9 mouse cellular contexts compared by ENCODE assay signal in genomic region chr3:97394289-97394688, GRCm38 (mm10). TPM values are rescaled to one million over a fixed set of nuclear protein-coding genes. Genes with fewer than 3 reads are reported as not detected.
A peak's percentile ranks its signal among the peaks of the same experiment; 100 is the strongest.
DNase-seq lines count a peak whose midpoint lies in the region; ATAC-seq and TF ChIP-seq lines count a peak whose summit lies in the region.
"Had no signal": no experiment of that assay in that cellular context is flagged by ENCODE, and none has a peak within 500 bp of the region (broad histone marks: within the 10 kb centered on the region; RNA-seq: fewer than 3 reads in every experiment).

No protein-coding gene starts in this region.

- no peaks in the 10 kb centered on the region for H3K36me3 ChIP-seq in heart, adult 2 months (ENCODE audit: control insufficient read depth, insufficient read depth, low read length)
- no peaks in the 10 kb centered on the region for H3K36me3 ChIP-seq in heart, embryonic 11.5 days (ENCODE audit: control insufficient read depth, insufficient read depth, low read length)
- H3K36me3 ChIP-seq: liver, embryonic 13.5 days had no signal

- no peaks in the 10 kb centered on the region for H3K4me1 ChIP-seq in heart, adult 2 months (ENCODE audit: control insufficient read depth, insufficient read depth, low read length)
- H3K4me1 ChIP-seq in heart, embryonic 11.5 days (ENCODE audit: control insufficient read depth, insufficient read depth, low read length), result no peaks in the 10 kb centered on the region
- H3K4me1 ChIP-seq: liver, embryonic 13.5 days had no signal

- H3K27ac ChIP-seq in heart, adult 2 months, result no peak overlapping the region
- H3K27ac ChIP-seq in heart, embryonic 11.5 days (ENCODE audit: low read depth, low read length), result no peak overlapping the region
- H3K27ac ChIP-seq: liver, embryonic 13.5 days had no signal

- no peak for TF ChIP-seq POLR2A in heart, adult 2 months (IDR thresholded peaks at IDR 0.05; ENCODE audit: insufficient read depth, low read depth, low read length)

- H3K79me2 ChIP-seq in heart, adult 2 months (replicated peaks; ENCODE audit: control insufficient read depth, insufficient read depth, low read length), result no peaks in the 10 kb centered on the region

- H3K27me3 ChIP-seq in heart, adult 2 months (ENCODE audit: control insufficient read depth, insufficient read depth, low read length), result no peaks in the 10 kb centered on the region
- H3K27me3 ChIP-seq in heart, embryonic 11.5 days (ENCODE audit: control insufficient read depth, insufficient read depth, low read length), result no peaks in the 10 kb centered on the region
- H3K27me3 ChIP-seq: liver, embryonic 13.5 days had no signal

- H3K4me3 ChIP-seq in heart, adult 2 months, result no peak overlapping the region
- no peak overlapping the region for H3K4me3 ChIP-seq in heart, embryonic 11.5 days (ENCODE audit: low read depth, low read length)
- H3K4me3 ChIP-seq: liver, embryonic 13.5 days had no signal

- no peak overlapping the region for H3K4me2 ChIP-seq in heart, embryonic 11.5 days
- H3K4me2 ChIP-seq: liver, embryonic 13.5 days had no signal

- WGBS in heart, adult 2 months, result 13% methylated on average over 1 of the region's 1 CpGs
- 27% methylated on average over 1 of the region's 1 CpGs for WGBS in heart, embryonic 11.5 days (ENCODE audit: insufficient replicate concordance)

- no peaks in the 10 kb centered on the region for H3K9me3 ChIP-seq in heart, embryonic 11.5 days (replicated peaks; ENCODE audit: control insufficient read depth, low read length)
- H3K9me3 ChIP-seq: liver, embryonic 13.5 days had no signal

- H3K9ac ChIP-seq in heart, adult 2 months (ENCODE audit: low read depth, low read length), result no peak overlapping the region
- H3K9ac ChIP-seq in heart, embryonic 11.5 days (ENCODE audit: low read depth, low read length), result no peak overlapping the region
- H3K9ac ChIP-seq: liver, embryonic 13.5 days had no signal

- ATAC-seq in heart, embryonic 11.5 days (replicated peaks; ENCODE audit: insufficient number of reproducible peaks, low FRiP score, low TSS enrichment), result no peak
- ATAC-seq in erythroid progenitor cell, adult 5-6 weeks (replicated peaks; ENCODE audit: low FRiP score, poor library complexity, severe bottlenecking), result no peak

- intact Hi-C loops in heart, adult 2 months (cut with DNase I), result loop anchor here (1.0 kb wide), 1 partner anchor 191 kb away; no protein-coding TSS in a partner anchor

- TF ChIP-seq CTCF in heart, adult 2 months (IDR thresholded peaks at IDR 0.05), result peak; percentile 66

- no peak for TF ChIP-seq EP300 in heart, adult 2 months (IDR thresholded peaks at IDR 0.05; ENCODE audit: insufficient read depth, low read depth, low read length)

- DNase-seq in heart, adult 2 months, result no peak
- peak; percentile 9 for DNase-seq in ovary, postnatal 14 days (ENCODE audit: low spot score)
- DNase-seq in ovary, adult 18-20 months (ENCODE audit: low spot score), result no peak
- peak; percentile 75 for DNase-seq in ZHBTc4 (ENCODE audit: low read depth, low spot score)
- peak; percentile 6 for DNase-seq in kidney, postnatal 14 days
- peak; percentile 3 for DNase-seq in right cerebral cortex, postnatal 25 days
- DNase-seq: liver, embryonic 13.5 days had no signal

RNA-seq across cellular contexts. Expression of gene Olfr1402, which starts 27.5 kb away (rescaled TPM):
- not detected for total RNA-seq in heart, adult 2 months (2021)
- polyA plus RNA-seq in heart, adult 2 months (2012; rRNA removed), result not detected in 2 replicates
- not detected in 2 replicates for polyA plus RNA-seq in heart, embryonic 11.5 days (2014; fragmentation: Nextera tagmentation; extraction: Ambion mirVana)
- total RNA-seq in erythroid progenitor cell, adult 5-6 weeks (2015; ENCODE audit: low replicate concordance), result not detected in 2 replicates
- not detected in 2 replicates for total RNA-seq in erythroid progenitor cell, adult 5-6 weeks (2017; ENCODE audit: low replicate concordance)
- polyA plus RNA-seq: liver, embryonic 13.5 days had no signal

Comparison
In these comparisons a context has a peak if more than half of its experiments do, and no peak if none do; other contexts are left out.
1. DNase-seq: peak in ovary, postnatal 14 days (single experiment), ZHBTc4 (single experiment), kidney, postnatal 14 days (single experiment) and right cerebral cortex, postnatal 25 days (single experiment); none in heart, adult 2 months (0 of 2) and ovary, adult 18-20 months (single experiment).